Mouse (Mus musculus): ENCODE results near the gene Rtel1.

- TF ChIP-seq POLR2A (IDR thresholded peaks at IDR 0.05; ENCODE audit: low read depth, low read length) (no peak), CTCF (IDR thresholded peaks at IDR 0.05; ENCODE audit: extremely low read depth, insufficient read length, insufficient replicate concordance, low read depth, low read length) (no peak)
Measured at GRCm38 (mm10) chr2:181401497-181401896, 82.0 kb downstream of the Rtel1 start.
